Mouse (Mus musculus) G1E (cell line): ENCODE measurements around the gene Rnf115. TPM values are rescaled to one million over a fixed set of nuclear protein-coding genes. Genes with fewer than 3 reads are reported as not detected.
A peak's percentile ranks its signal among the peaks of the same experiment; 100 is the strongest.
"Not testable (repeated sequence)": the region's sequence is repeated elsewhere in the genome, so short reads cannot be mapped to it uniquely, and the experiment has no call there.

Experiments
- ATAC-seq: 2 replicates; pipeline ENCODE4 v1.8.0; 2016; ENCODE audit warnings: mild to moderate bottlenecking; ENCODE audit not compliant: insufficient number of reproducible peaks, poor library complexity, low FRiP score, severe bottlenecking; ENCODE audit errors: extremely low read depth
- DNase-seq: peaks from one replicate; pipeline ENCODE4 v3.0.0; 2012; ENCODE audit warnings: low spot score
- H3K27me3 ChIP-seq: 2 replicates; pipeline ENCODE4 v1.6.1; 2012; ENCODE audit warnings: mild to moderate bottlenecking, low read length, inconsistent platforms; ENCODE audit not compliant: insufficient read depth
- H3K36me3 ChIP-seq: replicated peaks from 2 replicates; pipeline ENCODE3; 2012; ENCODE audit warnings: mild to moderate bottlenecking, inconsistent platforms
- H3K4me1 ChIP-seq: 2 replicates; pipeline ENCODE4 v1.6.1; 2012; ENCODE audit warnings: low read depth, low read length, inconsistent platforms, mixed read lengths; ENCODE audit not compliant: insufficient read depth
- H3K4me3 ChIP-seq: 2 replicates; pipeline ENCODE4 v1.5.1; 2012; ENCODE audit warnings: low read depth, mild to moderate bottlenecking, inconsistent platforms, low read length, moderate library complexity, mixed read lengths
- H3K9me3 ChIP-seq: replicated peaks from 2 replicates; pipeline ENCODE4 v1.6.1; 2012; ENCODE audit warnings: inconsistent platforms
- CTCF ChIP-seq: IDR thresholded peaks from 2 replicates; pipeline ENCODE4 v1.5.1; 2012; ENCODE audit warnings: low read depth, low read length, inconsistent platforms, mixed read lengths
- GATA1 ChIP-seq: IDR thresholded peaks from 2 replicates; pipeline ENCODE4 v1.6.1; 2012; ENCODE audit warnings: borderline replicate concordance, low read length, inconsistent platforms, mixed read lengths
- GATA2 ChIP-seq: IDR thresholded peaks from 2 replicates; pipeline ENCODE4 v1.6.1; 2012; ENCODE audit warnings: low read depth, low read length, inconsistent platforms, borderline replicate concordance
- POLR2AphosphoS5 ChIP-seq: IDR thresholded peaks from 2 replicates; pipeline ENCODE4 v1.6.1; 2012; ENCODE audit warnings: low read depth, low read length, inconsistent platforms; ENCODE audit not compliant: insufficient replicate concordance
- TAL1 ChIP-seq: conservative IDR thresholded peaks from 2 replicates; pipeline ENCODE4 v1.6.1; 2012; ENCODE audit warnings: low read depth, low read length, inconsistent platforms, mixed read lengths
- polyA plus RNA-seq: library from polyadenylated mRNA; stranded (reverse); fragments of >175 nt; gene quantifications from 2 replicates; pipeline ENCODE4 v1.2.3, GENCODE M21; 2012
- total RNA-seq, 2 experiments: library from RNA; stranded (forward) in 1 of 2; stranded (reverse) in 1 of 2; fragments of 200-1000 nt in 1 of 2; fragments of >200 nt in 1 of 2; fragmentation: Nextera tagmentation in 1 of 2; gene quantifications; 2 replicates each; pipeline ENCODE4 v1.2.3; 2014 to 2017

Rnf115 gene
- total and polyA plus RNA-seq, 3 experiments = 21.2 to 79.1 (median 63.7) TPM

DNA sequence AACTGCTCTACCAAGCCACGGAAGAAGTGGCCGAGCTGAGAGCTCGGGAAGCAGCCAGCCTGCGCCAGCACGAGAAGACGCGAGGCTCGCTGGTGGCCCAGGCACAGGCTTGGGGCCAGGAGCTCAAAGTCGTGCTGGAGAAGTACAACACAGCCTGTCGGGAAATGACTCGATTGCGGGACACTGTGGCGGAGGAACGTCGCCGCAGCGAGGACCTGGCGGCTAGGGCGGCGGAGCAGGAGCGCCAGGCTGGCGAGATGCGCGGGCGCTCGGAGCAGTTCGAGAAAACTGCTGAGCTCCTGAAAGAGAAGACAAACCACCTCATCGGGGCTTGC is 42.7 kb upstream of the Rnf115 start:
- H3K9me3 ChIP-seq = no peaks in the 10 kb centered on the region
- DNase-seq (no peak), ATAC-seq (no peak)
- H3K36me3 ChIP-seq = no peaks in the 10 kb centered on the region
- H3K4me3 ChIP-seq = no peak overlapping the region
- peaks cover 3% of the 10 kb centered on the region; the same call in 1 of the 2 replicates for H3K4me1 ChIP-seq
- H3K27me3 ChIP-seq = peaks cover 34% of the 10 kb centered on the region
- no peak for TF ChIP-seq TAL1

DNA sequence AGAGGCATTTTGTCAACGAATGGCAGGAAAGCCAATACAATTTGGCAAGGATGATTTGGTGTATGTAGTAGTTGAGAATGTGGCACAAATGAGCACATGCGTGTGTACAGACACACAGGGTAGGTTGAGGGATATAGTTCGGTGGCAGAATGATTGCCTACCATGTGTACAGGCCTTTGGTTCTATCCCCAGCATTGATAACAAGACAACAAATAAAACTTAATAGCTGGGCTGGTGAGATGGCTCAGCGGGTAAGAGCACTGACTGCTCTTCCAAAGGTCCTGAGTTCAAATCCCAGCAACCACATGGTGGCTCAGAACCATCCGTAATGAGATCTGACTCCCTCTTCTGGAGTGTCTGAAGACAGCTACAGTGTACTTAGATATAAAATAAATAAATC is 41.4 kb upstream of the Rnf115 start:
- H3K27me3 ChIP-seq = peaks cover 29% of the 10 kb centered on the region
- DNase-seq = not testable (repeated sequence)

DNA sequence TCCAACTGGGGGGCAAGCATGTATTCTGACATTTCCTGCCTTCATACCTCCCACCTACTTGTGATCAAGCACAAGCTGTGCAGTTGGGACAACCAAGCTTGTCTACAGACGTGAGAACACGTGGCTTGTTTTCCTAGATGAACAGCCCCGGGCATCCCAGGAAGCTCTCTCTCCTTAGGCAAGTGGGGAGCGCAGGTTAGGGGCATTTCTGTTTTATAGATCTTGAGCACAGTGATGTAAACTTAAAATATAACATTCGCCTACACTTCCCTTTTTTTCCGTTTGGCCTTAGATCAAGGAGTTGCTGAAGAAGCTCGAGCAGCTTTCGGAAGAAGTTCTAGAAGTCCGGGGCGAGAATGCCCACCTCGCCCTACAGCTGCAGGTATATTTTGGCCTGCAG is 38.6 kb upstream of the Rnf115 start:
- no peaks in the 10 kb centered on the region for H3K36me3 ChIP-seq
- TF ChIP-seq GATA1 (no peak), TAL1 (no peak), POLR2AphosphoS5 (no peak), CTCF (no peak), GATA2 (no peak)
- no peak for DNase-seq
- peaks cover 24% of the 10 kb centered on the region for H3K27me3 ChIP-seq
- H3K9me3 ChIP-seq = no peaks in the 10 kb centered on the region
- H3K4me1 ChIP-seq = no peaks in the 10 kb centered on the region
- ATAC-seq = no peak
- H3K4me3 ChIP-seq = no peak overlapping the region

More for the DNA sequence above, 41.4 kb upstream of the Rnf115 start:
- H3K4me3 ChIP-seq, H3K36me3 ChIP-seq, H3K9me3 ChIP-seq, H3K4me1 ChIP-seq, ATAC-seq: not testable (repeated sequence)

DNA sequence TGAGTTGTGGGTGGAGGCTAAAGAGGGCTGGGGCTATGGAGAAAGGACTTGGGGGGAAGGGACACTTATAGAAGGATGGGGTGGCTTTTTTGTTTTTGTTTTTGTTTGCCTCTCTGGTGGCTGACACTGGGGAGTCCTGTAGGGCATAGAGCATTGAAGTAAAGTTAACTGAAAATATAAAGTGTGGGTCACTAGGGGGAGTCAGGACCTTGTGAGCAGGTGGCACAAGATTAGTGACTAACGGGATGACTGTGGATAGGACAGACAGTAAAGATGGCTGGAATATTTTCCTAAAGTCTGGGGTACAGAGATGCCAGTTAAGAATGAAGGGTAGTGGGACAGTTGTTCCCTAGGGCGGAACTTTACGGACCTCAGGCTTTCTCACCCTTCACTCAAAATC is 37.2 kb upstream of the Rnf115 start:
- no peaks in the 10 kb centered on the region for H3K36me3 ChIP-seq
- no peak for ATAC-seq
- no peak overlapping the region for H3K4me3 ChIP-seq
- DNase-seq = no peak
- no peaks in the 10 kb centered on the region for H3K4me1 ChIP-seq
- no peak for TF ChIP-seq TAL1
- no peaks in the 10 kb centered on the region for H3K9me3 ChIP-seq
- H3K27me3 ChIP-seq = peaks cover 14% of the 10 kb centered on the region

DNA sequence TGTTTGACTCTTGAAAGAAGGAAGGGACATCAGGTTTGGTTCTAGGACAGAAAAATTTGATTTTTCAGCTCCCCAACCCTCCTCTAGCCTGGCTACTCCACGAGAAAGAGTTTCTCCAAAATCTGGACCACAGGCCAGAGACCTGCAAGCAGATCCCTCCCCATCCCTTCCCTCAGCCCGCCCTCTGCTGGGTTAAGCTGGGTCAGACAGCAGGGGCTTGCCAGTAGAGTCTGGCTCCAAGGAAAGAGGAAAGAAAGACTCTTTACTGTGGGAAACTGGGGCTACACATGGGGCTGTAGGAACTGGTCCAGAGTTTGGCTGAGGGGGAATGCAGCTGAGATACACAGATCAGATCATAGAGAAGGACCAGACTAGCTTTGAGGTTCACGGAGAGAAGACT is 35.0 kb upstream of the Rnf115 start:
- no peaks in the 10 kb centered on the region for H3K9me3 ChIP-seq
- H3K36me3 ChIP-seq = no peaks in the 10 kb centered on the region
- peaks cover 14% of the 10 kb centered on the region for H3K27me3 ChIP-seq
- no peak for DNase-seq
- H3K4me1 ChIP-seq = peaks cover 13% of the 10 kb centered on the region
- TF ChIP-seq GATA2 (no peak), POLR2AphosphoS5 (no peak), TAL1 (no peak), GATA1 (no peak), CTCF (no peak)
- H3K4me3 ChIP-seq = no peak overlapping the region
- ATAC-seq = no peak

DNA sequence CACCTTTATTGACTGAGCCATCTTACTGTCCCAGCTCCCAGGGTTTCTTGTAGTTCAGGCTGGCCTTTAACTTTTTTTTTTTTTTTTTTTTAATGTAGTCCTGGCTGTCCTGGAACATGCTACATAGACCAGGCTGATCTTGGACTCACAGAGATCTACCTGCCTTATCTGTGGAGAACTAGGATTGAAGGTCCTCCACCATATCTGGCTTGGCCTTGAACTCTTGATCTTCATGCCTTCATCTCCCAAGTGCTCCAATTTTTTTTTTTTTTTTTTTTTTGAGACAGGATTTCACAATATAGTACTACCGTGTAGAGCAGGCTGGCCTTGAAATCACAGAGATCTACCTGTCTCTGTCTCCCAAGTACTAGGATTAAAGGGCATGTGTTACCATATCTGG is 33.9 kb upstream of the Rnf115 start:
- H3K36me3 ChIP-seq = no peaks in the 10 kb centered on the region
- H3K9me3 ChIP-seq = no peaks in the 10 kb centered on the region
- H3K4me1 ChIP-seq = peaks cover 19% of the 10 kb centered on the region
- TF ChIP-seq TAL1 = no peak
- no peak for TF ChIP-seq GATA2
- no peak for TF ChIP-seq POLR2AphosphoS5
- TF ChIP-seq CTCF = no peak
- TF ChIP-seq GATA1 = no peak
- DNase-seq = no peak
- no peak for ATAC-seq
- H3K27me3 ChIP-seq = peaks cover 14% of the 10 kb centered on the region
- no peak overlapping the region for H3K4me3 ChIP-seq

DNA sequence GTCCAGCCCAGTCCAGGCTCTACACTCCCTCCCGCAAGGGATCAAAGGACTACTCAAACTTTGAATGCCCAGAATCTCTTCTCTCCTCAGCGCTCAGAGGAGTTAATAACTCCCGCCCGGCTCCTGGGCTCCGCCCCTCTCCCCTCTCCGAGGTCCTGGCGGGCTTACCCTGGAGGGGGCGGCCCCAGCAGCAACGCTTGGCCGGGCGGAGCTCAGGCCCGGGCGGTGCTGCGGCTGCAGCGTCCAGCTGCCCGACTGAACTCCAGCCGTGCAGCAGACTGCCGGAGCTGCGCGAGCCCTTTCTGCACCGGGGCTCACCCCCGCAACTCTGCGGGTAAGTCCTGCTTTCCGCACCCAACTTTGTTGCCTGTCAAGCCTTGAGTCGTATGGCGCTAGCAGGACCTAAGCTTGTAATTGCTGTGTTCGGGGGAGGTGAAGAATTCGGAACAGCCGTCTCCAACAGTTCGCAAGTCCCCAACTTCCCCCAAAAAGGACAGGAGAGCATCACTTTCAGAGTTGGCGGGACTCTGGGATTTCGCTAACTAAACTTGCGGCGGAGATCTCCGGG is 31.2 kb upstream of the Rnf115 start, which contains the start of gene Pias3:
Pias3 (plus strand) TSS at position 187 of the 568 bp plus-strand sequence.
- Histone ChIP-seq H3K9me3 (no peaks in the 10 kb centered on the region), H3K4me1 (peaks cover 22% of the 10 kb centered on the region)
- DNase-seq = peak; percentile 94

More for the DNA sequence above, 31.2 kb upstream of the Rnf115 start, which contains the start of gene Pias3:
- H3K36me3 ChIP-seq = peaks cover 17% of the 10 kb centered on the region
- peak within 1 kb of the TSS; percentile 85 for H3K4me3 ChIP-seq
- peaks cover 7% of the 10 kb centered on the region for H3K27me3 ChIP-seq
- peak; percentile 73 for ATAC-seq
- no peak for TF ChIP-seq CTCF
- no peak for TF ChIP-seq GATA1
- no peak for TF ChIP-seq POLR2AphosphoS5
- no peak for TF ChIP-seq GATA2
- TF ChIP-seq TAL1 = no peak
